Mouse (Mus musculus): ENCODE measurements around the gene Bag6. TPM values are rescaled to one million over a fixed set of nuclear protein-coding genes. Genes with fewer than 3 reads are reported as not detected.

Gene Bag6
- polyA plus RNA-seq, 3 experiments from 2014 or later = 25.4 to 33.8 (median 29.1) TPM

DNA sequence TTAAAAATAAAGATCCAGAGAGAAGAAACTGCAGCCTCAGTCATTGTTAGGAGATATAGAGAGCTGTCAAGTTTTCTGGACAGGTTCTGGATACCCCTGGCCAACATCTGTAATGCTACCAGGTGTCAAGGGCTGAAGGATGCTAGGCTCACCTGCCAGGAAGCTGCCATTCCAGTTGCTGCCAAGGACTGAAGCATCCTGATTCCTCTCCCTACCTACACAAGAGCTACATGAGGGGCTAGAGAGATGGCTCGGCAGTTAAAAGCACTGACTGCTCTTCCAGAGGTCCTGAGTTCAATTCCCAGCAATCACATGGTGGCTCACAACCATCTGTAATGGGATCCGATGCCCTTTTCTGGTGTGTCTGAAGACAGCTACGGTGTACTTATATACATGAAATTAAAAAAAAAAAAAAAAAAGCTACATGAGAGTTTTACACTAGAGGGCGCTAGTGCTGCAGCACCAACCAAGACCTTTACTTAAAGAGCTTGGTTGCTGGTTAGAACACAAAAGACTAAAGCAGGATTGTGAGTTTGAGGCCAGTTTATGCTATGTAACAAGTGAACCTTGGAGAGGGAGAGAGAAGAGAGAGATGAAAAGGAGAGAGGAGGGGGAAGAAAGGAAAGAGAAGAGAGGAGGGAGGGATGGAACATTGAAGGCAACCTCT, 33.7 kb downstream of the Bag6 start:
- no peak for ATAC-seq

DNA sequence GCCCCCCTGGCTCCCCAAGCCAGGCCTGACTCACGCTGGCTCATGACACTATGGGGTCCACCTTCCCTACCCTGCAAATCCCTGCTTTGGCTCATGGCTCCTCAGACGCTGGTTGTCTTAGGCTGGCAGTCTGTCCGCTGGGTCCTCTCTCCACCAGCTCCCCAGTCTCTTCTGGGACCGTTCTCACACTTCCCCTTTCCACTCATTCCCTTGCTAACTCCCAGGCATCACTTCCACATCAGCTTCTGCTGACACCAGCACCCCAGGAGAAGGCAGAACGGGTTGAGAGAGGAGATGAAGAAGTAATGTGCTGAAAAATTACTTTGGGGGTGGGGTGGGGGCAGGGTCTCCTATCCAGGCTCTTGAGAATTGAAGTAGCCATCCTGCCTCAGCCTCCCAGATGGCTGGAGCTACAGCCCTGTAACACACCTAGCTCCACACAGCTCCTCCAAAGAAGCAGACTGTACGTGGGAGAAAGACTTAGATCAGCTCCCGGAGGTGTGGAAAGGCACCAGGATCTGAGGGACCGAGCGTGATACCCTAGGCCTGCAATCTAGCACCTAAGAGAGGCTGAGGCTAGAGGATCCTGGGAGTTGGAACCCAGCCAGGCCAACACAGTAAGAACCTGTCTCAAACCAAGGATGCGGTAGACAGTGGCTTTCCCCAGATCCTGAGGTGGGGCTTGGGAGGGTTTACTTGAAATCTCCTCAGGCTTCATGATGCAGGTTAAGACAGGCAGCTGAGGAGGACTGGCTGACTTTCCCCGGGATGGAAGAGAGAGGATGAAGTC, 37.7 kb downstream of the Bag6 start:
- peak; percentile 63 for ATAC-seq

DNA sequence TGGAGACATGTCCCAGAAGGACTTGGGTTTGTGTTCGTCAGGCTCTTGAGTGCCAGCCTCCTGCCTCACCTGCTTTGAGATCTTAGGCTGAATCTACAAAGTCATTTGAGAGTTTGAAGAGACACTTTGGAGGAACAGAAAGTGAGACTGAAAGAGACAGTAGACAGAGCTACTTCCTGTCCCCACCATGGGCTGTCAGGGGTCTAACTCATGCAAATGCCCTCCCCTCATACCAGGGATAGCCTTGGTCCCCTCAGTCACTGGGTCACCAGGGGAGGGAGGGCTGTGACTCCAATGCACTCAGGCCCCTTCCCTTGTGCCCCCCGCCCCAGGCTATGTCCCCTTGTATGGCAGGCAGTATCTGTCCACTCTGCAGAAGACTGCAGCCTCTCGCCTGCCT, 38.4 kb downstream of the Bag6 start:
- ATAC-seq = peak; percentile 74

DNA sequence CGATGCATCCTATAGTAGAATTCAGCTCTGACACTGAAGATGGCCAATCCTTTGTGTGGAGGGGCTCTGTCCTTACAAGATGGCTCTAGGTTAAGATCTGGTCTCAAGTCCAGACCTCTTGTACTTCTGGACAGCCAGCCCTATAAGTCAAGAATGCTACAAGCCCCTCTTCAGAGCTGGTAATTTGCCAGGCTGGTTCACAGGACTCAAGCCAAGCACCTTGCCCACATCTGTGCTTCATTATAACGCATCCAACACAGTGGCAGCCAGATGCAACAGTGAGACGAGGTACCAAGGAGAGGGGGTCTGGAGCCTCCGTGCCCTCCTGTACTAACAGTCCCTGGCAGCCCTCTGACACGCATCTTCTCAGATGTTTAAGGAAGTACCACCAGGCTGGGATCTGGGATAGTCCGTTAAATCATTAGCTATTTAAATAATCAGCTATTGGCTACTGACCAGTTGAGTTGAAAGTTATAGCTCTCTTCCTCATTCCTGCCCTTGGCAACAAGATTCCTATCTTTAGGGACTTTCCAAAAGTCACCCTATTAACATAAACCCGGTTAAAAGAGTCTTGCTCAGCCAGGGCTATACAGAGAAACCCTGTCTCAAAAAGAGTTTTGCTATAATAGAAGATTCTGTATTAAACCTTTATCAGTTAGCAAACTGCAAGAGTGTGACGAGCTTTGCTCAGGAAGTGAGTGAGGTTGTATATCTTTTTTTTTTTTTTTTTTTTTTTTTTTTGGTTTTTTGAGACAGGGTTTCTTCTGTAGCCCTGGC, 39.4 kb downstream of the Bag6 start:
- peak; percentile 53 for ATAC-seq

DNA sequence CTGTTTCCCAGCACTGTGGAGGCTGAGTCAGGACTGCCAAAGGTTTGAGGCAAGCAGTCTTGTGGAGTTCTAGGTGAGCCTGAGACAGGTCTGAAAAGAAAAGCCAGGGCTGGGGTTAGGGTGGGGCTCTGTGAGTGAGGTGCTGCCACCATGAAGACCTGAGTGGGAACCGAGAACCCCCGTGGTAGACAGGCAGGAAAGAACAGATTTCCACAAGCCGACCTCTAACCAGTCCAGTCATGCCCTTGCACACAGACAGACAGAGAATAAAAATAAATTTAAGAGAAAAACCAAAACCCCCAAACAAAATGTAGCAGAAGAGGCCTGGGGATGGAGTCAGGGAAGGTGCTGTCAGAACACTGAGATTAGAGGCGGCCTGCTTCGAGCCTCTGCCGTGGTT, 40.4 kb downstream of the Bag6 start:
- ATAC-seq = no peak

- no peak for ATAC-seq
These were observed 41.0 kb downstream of the Bag6 start, which contains the start of gene Aif1 for GRCm38 (mm10) chr17:35175968-35176367. Aif1 (minus strand) TSS chr17:35176068.

GRCm38 (mm10) chr17:35178528-35178927, 43.5 kb downstream of the Bag6 start:
- peak; percentile 41 for ATAC-seq

GRCm38 (mm10) chr17:35180093-35180492, 45.1 kb downstream of the Bag6 start:
- peak; percentile 17 for ATAC-seq

GRCm38 (mm10) chr17:35185639-35186611, 50.9 kb downstream of the Bag6 start:
- peak; percentile 42 for ATAC-seq

DNA sequence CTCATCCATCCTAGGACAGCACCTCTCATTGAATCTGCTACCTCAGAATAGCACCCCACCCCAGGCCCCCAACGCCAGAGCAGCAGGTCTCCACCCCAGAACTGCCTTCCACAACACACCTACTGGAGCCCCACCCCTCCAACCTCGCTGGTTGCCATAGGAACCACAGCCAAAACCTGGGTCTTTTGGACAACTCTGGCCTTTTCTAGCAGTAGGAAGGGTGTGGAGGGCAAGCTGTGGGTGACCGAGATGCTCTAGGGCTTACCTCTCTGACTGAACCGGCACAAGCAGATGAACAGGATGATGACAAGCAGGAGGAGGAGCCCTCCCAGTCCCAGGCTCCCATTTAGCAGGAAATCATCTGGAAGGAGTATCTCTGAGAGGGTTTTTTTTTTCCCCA, 51.7 kb downstream of the Bag6 start:
- ATAC-seq = peak; percentile 30

GRCm38 (mm10) chr17:35187345-35187744, 52.4 kb downstream of the Bag6 start:
- ATAC-seq = no peak

DNA sequence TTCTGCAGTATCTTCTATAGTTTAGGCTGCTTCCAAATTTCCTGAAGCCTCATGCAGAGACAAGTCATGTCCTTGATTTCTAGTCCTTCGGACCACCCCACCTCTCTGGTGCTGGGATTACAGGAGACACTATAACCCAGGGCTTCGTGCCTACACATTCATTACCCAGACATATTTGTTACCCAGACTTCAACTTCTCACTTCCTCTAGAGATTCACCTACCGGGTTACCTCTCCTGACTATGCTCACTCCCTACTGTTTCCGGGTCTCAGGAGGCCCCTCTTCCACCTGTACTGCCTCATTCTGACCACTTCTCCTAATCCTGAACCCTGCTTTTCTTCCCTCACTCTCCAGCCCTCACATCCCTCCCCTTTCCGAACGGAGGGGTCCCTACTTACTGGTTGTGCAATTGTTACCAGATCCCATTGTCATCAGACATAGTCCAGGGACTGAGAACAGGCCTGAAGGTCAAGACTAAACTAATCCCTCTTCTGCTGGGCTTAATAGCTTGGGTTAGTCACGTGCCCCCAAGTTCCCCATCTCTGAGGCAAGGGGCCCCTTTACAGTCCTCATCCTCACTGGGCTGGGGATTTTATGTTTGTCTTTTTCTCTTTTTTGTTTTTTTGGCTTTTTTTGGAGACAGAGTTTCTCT, 53.1 kb downstream of the Bag6 start, which contains the start of gene Lst1:
TSS of gene Lst1 (minus strand) at position 481 of the 652 bp plus-strand sequence.
- no peak for ATAC-seq

GRCm38 (mm10) chr17:35189186-35189585, 54.2 kb downstream of the Bag6 start:
- no peak for ATAC-seq

GRCm38 (mm10) chr17:35190096-35190495, 55.1 kb downstream of the Bag6 start:
- peak; percentile 72 for ATAC-seq

GRCm38 (mm10) chr17:35191723-35192122, 56.7 kb downstream of the Bag6 start:
- no peak for ATAC-seq

DNA sequence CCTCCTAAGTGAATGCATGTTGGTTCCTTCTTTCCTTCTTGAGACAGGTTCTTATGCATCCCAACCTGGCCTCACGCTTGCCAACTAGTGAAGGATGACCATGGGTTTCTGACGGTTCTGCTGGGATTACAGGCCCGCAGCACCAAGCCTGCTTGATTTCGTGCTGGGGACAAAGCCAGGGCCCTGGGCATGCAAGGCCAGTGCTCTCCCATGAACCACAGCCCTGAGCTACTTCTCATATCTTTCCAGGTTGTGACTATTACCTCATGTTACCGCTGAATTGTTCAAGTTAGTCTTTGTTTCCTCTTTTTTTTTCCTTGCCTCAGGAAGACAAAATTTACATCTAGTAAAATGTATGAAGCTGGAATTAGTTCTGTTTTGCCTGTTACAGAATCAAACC, 57.9 kb downstream of the Bag6 start:
- no peak for ATAC-seq

- ATAC-seq = peak; percentile 60
These were observed 59.2 kb downstream of the Bag6 start, which contains the start of gene Ltb for GRCm38 (mm10) chr17:35193881-35194843. Ltb (plus strand) TSS chr17:35194439.

GRCm38 (mm10) chr17:35194844-35195630, 60.1 kb downstream of the Bag6 start:
- peak; percentile 33 for ATAC-seq
